Mouse (Mus musculus) gonadal fat pad, adult 2 months (tissue): ENCODE measurements around the gene Lcp1. TPM values are rescaled to one million over a fixed set of nuclear protein-coding genes. Genes with fewer than 3 reads are reported as not detected.

Experiments used
- DNase-seq: peaks from one replicate; pipeline ENCODE4 v3.0.0-alpha.2; 2012; ENCODE audit warnings: low read depth
- polyA plus RNA-seq: library from polyadenylated mRNA; depleted of rRNA; stranded (reverse); fragments of >200 nt; gene quantifications from 2 replicates; pipeline ENCODE4 v1.2.3, GENCODE M21; 2012

The Lcp1 gene
- polyA plus RNA-seq, 1 experiment = 56.0 TPM

- no peak for DNase-seq
Measured at GRCm38 (mm10) chr14:75205363-75206051, 74.6 kb downstream of the Lcp1 start.

GRCm38 (mm10) chr14:75206307-75206706 lies 75.4 kb downstream of the Lcp1 start:
- DNase-seq = no peak

- no peak for DNase-seq
Measured at GRCm38 (mm10) chr14:75208572-75209151, 77.8 kb downstream of the Lcp1 start.

- DNase-seq = no peak
Measured at GRCm38 (mm10) chr14:75213752-75214151, 82.9 kb downstream of the Lcp1 start.

GRCm38 (mm10) chr14:75218843-75219242 lies 87.9 kb downstream of the Lcp1 start:
- DNase-seq = no peak

GRCm38 (mm10) chr14:75219250-75219913 lies 88.5 kb downstream of the Lcp1 start:
- DNase-seq = no peak

GRCm38 (mm10) chr14:75222386-75222785 lies 91.5 kb downstream of the Lcp1 start:
- no peak for DNase-seq

- DNase-seq = no peak
Measured at GRCm38 (mm10) chr14:75227453-75228084, 96.7 kb downstream of the Lcp1 start.

GRCm38 (mm10) chr14:75229834-75230233 lies 98.9 kb downstream of the Lcp1 start:
- no peak for DNase-seq

GRCm38 (mm10) chr14:75233070-75233469 lies 102.2 kb downstream of the Lcp1 start:
- DNase-seq = no peak

- DNase-seq = no peak
Measured at GRCm38 (mm10) chr14:75235552-75235951, 104.7 kb downstream of the Lcp1 start.

GRCm38 (mm10) chr14:75235955-75236635 lies 105.2 kb downstream of the Lcp1 start:
- DNase-seq = no peak

GRCm38 (mm10) chr14:75236636-75237003 lies 105.7 kb downstream of the Lcp1 start:
- no peak for DNase-seq

GRCm38 (mm10) chr14:75237096-75237495 lies 106.2 kb downstream of the Lcp1 start:
- no peak for DNase-seq

- no peak for DNase-seq
Measured at GRCm38 (mm10) chr14:75238054-75238692, 107.3 kb downstream of the Lcp1 start.

- DNase-seq = no peak
Measured at GRCm38 (mm10) chr14:75242087-75242486, 111.2 kb downstream of the Lcp1 start, which contains the start of gene Cpb2. Gene Cpb2, plus strand, starts transcription at chr14:75242287.

- DNase-seq = no peak
Measured at GRCm38 (mm10) chr14:75246024-75247000, 115.4 kb downstream of the Lcp1 start.

GRCm38 (mm10) chr14:75250432-75250831 lies 119.5 kb downstream of the Lcp1 start:
- no peak for DNase-seq

GRCm38 (mm10) chr14:75256521-75256920 lies 125.6 kb downstream of the Lcp1 start:
- no peak for DNase-seq

- no peak for DNase-seq
Measured at GRCm38 (mm10) chr14:75269531-75269930, 138.6 kb downstream of the Lcp1 start.
